Mouse (Mus musculus) cortical plate, adult 2 months (tissue): Measurements from ENCODE around the gene Ddx11. TPM values are rescaled to one million over a fixed set of nuclear protein-coding genes. Genes with fewer than 3 reads are reported as not detected.

Experiments
- H3K27ac ChIP-seq: fragments of 200-500 bp; 2 replicates; pipeline ENCODE4 v1.5.1; 2012; ENCODE audit warnings: low read length, control low read depth, inconsistent platforms; ENCODE audit not compliant: insufficient read depth
- H3K4me1 ChIP-seq: fragments of 200-500 bp; 2 replicates; pipeline ENCODE4 v1.6.1; 2011; ENCODE audit warnings: low read length; ENCODE audit not compliant: control insufficient read depth, insufficient read depth
- H3K4me3 ChIP-seq: fragments of 200-500 bp; 2 replicates; pipeline ENCODE4 v1.5.1; 2011; ENCODE audit warnings: mild to moderate bottlenecking, low read length, control low read depth; ENCODE audit not compliant: insufficient read depth
- CTCF ChIP-seq: fragments of 200-500 bp; IDR thresholded peaks from 2 replicates; pipeline ENCODE4 v1.5.1; 2011; ENCODE audit warnings: mild to moderate bottlenecking, control low read depth, low read length; ENCODE audit not compliant: insufficient read depth; ENCODE audit errors: extremely low read depth
- POLR2A ChIP-seq: fragments of 200-500 bp; IDR thresholded peaks from 2 replicates; pipeline ENCODE4 v1.6.1; 2011; ENCODE audit warnings: mild to moderate bottlenecking, low read length, control low read depth; ENCODE audit not compliant: insufficient read depth; ENCODE audit errors: extremely low read depth
- polyA plus RNA-seq: library from polyadenylated mRNA; depleted of rRNA; stranded (reverse); fragments of >200 nt; gene quantifications from 2 replicates; pipeline ENCODE4 v1.2.3, GENCODE M21; 2012; rRNA removed

Ddx11 gene
- polyA plus RNA-seq, result 1.3 and 1.9 TPM in 2 replicates

- TF ChIP-seq POLR2A (peak; percentile 65; the same call in 1 of the 2 replicates), CTCF (no peak)
- no peaks in the 10 kb centered on the region for H3K4me1 ChIP-seq
- no peak within 1 kb of the TSS for H3K27ac ChIP-seq
- H3K4me3 ChIP-seq, result peak within 1 kb of the TSS; percentile 38
Measured at GRCm38 (mm10) chr17:66123066-66123815, at the start of gene Ddx11. Gene Ddx11 (plus strand): TSS chr17:66123520.

DNA sequence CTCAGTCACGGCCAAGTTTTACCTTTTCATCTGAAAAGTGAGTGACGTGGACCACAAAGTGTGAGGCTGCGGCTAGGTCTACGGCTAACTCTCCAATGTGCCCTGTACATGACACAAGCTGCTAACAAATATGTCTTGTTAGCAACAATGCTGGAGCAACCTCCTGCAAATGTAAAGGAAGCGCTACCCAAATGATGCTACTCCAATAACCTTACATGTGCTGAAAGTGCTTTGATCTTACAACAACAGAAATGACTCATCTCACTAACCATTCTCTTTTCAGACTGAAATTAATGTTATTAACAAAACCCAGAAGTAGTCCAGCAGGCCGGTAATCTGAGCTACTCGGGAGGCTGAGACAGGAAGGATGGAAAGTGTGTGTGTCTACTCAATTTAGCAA is 49.3 kb upstream of the Ddx11 start:
- no peaks in the 10 kb centered on the region for H3K4me1 ChIP-seq
- TF ChIP-seq CTCF (no peak), POLR2A (no peak)
- no peak overlapping the region for H3K27ac ChIP-seq
- no peak overlapping the region for H3K4me3 ChIP-seq

GRCm38 (mm10) chr17:66075827-66076173 is 47.5 kb upstream of the Ddx11 start:
- 0 out of 2 replicates have a peak overlapping the region, but pooled peaks have one; percentile 85 for H3K27ac ChIP-seq
- H3K4me3 ChIP-seq, result peak overlapping the region; percentile 81
- TF ChIP-seq POLR2A (no peak), CTCF (no peak)
- no peaks in the 10 kb centered on the region for H3K4me1 ChIP-seq

GRCm38 (mm10) chr17:66076174-66076927 is 47.0 kb upstream of the Ddx11 start:
- TF ChIP-seq POLR2A (no peak), CTCF (no peak)
- peak overlapping the region; percentile 85 for H3K27ac ChIP-seq
- H3K4me1 ChIP-seq, result no peaks in the 10 kb centered on the region
- H3K4me3 ChIP-seq, result peak overlapping the region; percentile 81

GRCm38 (mm10) chr17:66076934-66077333 is 46.4 kb upstream of the Ddx11 start, which contains the start of gene Ankrd12:
Gene Ankrd12 (minus strand): TSS chr17:66077089.
- H3K4me3 ChIP-seq, result peak within 1 kb of the TSS; percentile 81
- no peak for TF ChIP-seq CTCF
- TF ChIP-seq POLR2A, result peak; percentile 65; the same call in 1 of the 2 replicates
- peak within 1 kb of the TSS; percentile 85 for H3K27ac ChIP-seq
- H3K4me1 ChIP-seq, result no peaks in the 10 kb centered on the region

DNA sequence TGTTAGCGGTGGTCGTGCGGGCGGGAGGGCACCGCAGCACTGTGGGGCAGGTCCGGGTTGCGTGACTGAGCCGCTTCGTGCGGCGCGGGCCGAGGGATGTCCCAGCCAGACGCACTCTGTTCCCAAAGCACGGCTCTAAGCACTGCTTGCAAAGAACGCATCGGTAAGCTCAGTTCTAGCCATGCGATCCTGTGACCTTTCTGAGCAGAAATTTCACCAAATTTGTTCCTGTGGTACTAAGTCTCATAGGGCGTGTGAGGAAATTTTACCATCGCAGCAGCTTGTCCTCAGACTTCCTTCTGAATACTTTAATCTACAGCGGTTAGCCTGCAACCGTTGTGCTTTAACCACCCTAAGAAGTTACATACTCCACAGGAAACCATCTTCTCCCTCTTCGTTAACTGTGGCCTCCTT is 45.9 kb upstream of the Ddx11 start:
- Histone ChIP-seq H3K4me1 (no peaks in the 10 kb centered on the region), H3K27ac (peak overlapping the region; percentile 33; the same call in 1 of the 2 replicates), H3K4me3 (peak overlapping the region; percentile 81)
- TF ChIP-seq CTCF (no peak), POLR2A (no peak)

DNA sequence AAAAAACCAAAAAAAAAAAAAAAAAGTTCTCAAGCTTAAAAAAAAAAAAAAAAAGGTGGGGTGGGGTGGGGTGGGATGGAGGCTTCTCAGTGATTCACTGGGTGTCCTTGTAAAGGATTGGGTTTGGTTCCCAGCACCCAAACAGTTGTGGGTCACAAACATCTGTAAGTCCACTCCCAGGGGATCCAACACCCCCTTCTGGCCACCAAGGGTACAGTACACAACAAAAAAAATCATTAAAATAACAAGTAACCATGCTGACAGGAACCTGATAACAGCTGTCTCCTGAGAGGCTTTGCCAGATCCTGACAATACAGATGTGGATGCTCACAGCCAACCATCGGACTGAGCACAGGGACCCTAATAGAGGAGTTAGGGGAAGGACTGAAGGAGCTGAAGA is 38.8 kb upstream of the Ddx11 start:
- no peak for TF ChIP-seq POLR2A
- TF ChIP-seq CTCF, result no peak
- H3K27ac ChIP-seq, result no peak overlapping the region
- H3K4me3 ChIP-seq, result no peak overlapping the region
- H3K4me1 ChIP-seq, result no peaks in the 10 kb centered on the region

DNA sequence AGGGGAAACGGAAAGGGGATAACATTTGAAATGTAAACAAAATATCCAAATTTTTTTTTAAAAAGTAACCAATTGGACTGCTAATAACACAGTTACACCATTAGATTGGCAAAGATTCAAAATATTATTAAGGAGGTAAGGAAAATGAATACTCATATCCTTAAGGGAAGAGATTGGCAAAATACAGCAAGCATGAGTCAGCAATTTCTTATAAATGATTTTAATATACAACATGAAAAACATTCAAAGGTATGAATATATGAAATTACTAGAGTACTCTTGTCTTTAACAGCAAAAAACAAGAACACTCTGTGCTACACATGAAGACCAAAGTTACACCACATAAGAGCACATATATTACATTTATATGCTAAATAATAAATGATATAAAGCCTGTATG is 38.3 kb upstream of the Ddx11 start:
- TF ChIP-seq CTCF, result no peak
- no peak for TF ChIP-seq POLR2A
- no peak overlapping the region for H3K4me3 ChIP-seq
- H3K27ac ChIP-seq, result no peak overlapping the region
- H3K4me1 ChIP-seq, result no peaks in the 10 kb centered on the region

DNA sequence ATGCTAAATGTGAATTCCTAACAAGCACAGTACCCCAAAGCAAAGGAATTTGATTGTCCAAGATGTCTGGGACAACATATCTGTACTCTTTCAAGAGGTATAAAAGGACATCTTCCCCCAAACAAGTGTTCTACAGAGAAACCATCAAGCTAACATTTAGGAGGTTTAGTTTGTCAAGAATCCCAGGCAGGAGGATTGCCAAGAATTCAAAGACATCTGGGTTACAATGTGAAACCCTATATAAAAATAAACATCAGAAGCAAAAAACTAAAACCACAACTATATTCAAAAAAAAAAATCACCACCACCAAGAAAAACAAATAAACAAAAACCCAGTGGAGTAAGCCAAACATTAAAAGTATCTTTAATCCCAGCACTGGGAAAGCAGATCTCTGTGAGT is 33.1 kb upstream of the Ddx11 start:
- Histone ChIP-seq H3K4me1 (peaks cover 2% of the 10 kb centered on the region; the same call in 1 of the 2 replicates), H3K27ac (no peak overlapping the region), H3K4me3 (no peak overlapping the region)
- no peak for TF ChIP-seq CTCF
- no peak for TF ChIP-seq POLR2A

GRCm38 (mm10) chr17:66091392-66091791 is 31.9 kb upstream of the Ddx11 start:
- Histone ChIP-seq H3K4me3 (no peak overlapping the region), H3K4me1 (peaks cover 2% of the 10 kb centered on the region; the same call in 1 of the 2 replicates), H3K27ac (no peak overlapping the region)
- TF ChIP-seq POLR2A (no peak), CTCF (no peak)

- Histone ChIP-seq H3K4me3 (no peak overlapping the region), H3K27ac (no peak overlapping the region), H3K4me1 (peaks cover 2% of the 10 kb centered on the region; the same call in 1 of the 2 replicates)
- TF ChIP-seq CTCF, result no peak
- no peak for TF ChIP-seq POLR2A
Measured at GRCm38 (mm10) chr17:66092065-66092464, 31.3 kb upstream of the Ddx11 start.
